Mouse (Mus musculus): Measurements from ENCODE around the gene Adm.
A peak's percentile ranks its signal among the peaks of the same experiment; 100 is the strongest.

Adm gene

GRCm38 (mm10) chr7:110627486-110628272, at the start of gene Adm:
TSS of gene Adm (plus strand) at chr7:110627661.
- DNase-seq (ENCODE audit: low read depth) = peak; percentile 90

GRCm38 (mm10) chr7:110583705-110584104, 43.8 kb upstream of the Adm start:
- no peak for DNase-seq (ENCODE audit: low read depth)

GRCm38 (mm10) chr7:110584159-110584558, 43.3 kb upstream of the Adm start:
- DNase-seq (ENCODE audit: low read depth) = peak; percentile 16

- no peak for DNase-seq (ENCODE audit: low read depth)
These were observed 42.2 kb upstream of the Adm start for GRCm38 (mm10) chr7:110585250-110585649.

DNA sequence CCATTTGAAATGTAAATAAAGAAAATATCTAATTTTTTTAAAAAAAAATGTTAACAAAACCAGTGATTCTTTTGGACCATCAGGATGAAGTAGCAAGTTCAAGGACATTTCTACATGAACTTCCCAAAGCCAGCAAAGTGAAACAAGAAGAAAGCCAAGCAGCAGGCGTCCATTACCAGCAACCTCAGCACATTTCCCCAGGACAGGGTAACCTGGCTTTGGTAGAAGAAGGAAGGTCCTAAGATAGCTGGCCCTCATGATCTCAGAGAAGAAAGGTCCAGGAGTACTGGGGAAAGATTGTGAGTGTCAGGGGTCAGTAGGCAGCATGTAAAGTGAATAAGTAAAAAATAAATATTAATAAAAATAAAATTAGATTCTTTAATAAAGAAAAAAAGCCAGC, 39.7 kb upstream of the Adm start:
- no peak for DNase-seq (ENCODE audit: low read depth)

- peak; percentile 22 for DNase-seq (ENCODE audit: low read depth)
These were observed 33.5 kb upstream of the Adm start for GRCm38 (mm10) chr7:110593991-110594390.

DNA sequence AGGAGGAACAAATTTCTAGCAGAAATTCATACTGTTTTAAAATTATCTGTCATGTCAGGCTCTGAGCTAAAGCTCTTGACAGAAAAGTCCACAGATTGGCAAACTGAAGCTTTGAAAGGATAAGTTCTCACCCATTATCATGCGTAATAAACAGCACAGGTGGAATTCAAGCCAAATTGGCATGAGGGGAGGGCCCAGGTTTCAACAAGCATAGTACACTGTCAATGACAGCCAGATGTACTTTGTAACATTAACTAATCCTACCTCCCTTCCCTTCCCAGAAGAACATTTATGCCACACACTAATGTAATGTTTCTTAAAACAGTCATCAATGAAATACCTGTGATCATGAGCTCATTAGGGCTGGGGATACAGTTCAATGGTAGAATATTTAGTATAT, 30.3 kb upstream of the Adm start:
- DNase-seq (ENCODE audit: low read depth) = no peak

DNA sequence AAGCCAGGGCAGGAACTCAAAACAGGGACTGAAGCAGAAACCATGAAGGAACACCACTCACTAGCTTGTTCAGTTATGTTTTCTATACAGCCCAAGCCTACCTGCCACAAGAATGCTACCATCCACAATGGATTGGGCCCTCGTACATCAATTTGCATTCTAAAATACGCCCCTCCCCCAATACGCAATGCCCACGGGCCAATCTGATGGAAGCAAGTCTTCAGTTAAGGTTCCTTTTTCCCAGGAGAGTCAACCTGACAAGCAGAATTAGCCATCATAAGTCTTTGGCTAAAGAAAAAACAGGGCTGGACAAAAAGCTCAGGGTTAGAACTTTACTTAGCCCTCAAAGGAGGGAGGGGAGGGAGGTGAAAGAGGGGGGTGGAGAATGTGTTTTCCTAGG, 22.0 kb upstream of the Adm start:
- no peak for DNase-seq (ENCODE audit: low read depth)

GRCm38 (mm10) chr7:110606906-110607305, 20.6 kb upstream of the Adm start:
- DNase-seq (ENCODE audit: low read depth) = no peak

DNA sequence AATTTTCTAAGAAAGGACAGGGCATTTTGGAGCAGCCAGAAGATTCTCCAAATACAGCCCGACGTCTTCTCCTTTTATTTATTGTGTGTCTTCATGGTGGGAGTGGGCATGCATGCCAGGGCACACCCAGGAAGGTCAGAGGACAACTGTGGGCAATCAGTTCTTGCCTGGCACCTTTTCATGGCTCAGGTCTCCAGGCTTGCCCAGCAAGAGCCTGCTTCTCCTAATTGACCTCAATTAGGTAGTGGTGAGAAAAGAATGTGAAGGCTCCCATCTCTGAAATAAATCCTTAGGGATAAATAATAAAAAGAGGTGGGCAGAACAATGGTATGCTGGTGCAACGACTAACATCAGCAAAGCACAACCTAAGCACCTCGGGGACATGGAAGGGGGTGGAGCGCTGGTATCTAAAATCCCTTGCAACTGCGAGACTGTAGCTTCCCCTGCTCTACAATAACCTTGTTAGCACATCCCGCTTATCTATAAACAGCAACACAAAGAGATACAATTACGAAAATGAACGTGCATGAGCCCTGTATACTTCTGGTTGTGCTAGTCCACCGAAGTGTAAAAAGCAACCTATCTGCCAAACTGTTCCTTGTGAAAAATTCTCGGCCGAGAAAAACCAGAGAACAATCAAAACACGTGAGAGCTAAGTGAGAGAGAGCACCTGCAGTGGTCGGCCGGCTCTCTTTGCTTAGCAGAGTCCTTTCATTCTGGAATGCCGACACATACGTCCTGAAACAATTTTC, 13.9 kb upstream of the Adm start:
- peak; percentile 19 for DNase-seq (ENCODE audit: low read depth)

DNA sequence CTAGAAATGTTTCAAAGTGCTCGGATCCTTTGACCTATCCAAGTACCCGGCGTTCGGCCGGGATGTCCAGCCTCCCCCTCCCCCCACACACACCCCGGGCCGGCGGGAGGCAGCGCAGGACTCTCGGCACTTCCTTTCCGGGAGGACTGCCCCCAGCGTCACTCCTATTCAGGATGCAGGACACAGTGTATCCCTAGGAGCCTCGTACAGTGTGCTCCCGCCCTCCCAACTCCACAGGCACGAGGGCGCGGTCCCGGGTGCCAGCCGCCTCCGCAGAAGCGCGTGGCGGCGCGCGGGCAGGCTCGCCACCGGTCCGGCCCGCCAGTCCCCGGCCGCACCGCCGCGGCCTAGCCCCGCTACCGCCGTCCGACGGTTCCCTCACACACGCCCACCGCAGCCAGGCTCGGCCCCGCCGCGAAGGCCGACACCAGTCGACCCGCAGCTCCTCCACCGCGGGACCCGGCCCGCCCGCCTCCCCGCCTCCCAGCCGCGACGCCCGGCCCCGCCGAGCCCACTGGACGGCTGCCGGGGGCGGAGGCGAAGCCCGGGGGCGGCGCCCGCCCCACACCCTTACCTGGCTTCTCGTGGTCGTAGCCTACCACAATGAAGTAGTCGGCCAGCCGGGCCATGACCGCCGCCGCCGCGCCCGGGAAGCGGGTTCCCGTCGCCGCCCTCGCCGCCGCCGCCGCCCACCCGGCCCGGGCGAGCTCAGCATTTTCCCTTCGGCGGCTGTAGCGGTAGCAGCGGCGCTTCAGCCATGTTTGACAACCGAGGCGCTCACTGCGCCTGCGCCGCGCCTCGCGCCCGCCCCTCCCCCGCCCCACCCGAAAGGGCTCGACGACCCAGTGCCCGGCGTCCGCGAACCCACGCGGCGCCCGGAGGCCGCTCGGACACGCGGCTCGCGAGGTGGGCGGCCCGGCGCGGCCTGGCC, 13.1 kb upstream of the Adm start, which contains the start of gene Sbf2:
TSS of gene Sbf2 (minus strand) at position 790 of the 931 bp plus-strand sequence.
- peak; percentile 94 for DNase-seq (ENCODE audit: low read depth)

DNA sequence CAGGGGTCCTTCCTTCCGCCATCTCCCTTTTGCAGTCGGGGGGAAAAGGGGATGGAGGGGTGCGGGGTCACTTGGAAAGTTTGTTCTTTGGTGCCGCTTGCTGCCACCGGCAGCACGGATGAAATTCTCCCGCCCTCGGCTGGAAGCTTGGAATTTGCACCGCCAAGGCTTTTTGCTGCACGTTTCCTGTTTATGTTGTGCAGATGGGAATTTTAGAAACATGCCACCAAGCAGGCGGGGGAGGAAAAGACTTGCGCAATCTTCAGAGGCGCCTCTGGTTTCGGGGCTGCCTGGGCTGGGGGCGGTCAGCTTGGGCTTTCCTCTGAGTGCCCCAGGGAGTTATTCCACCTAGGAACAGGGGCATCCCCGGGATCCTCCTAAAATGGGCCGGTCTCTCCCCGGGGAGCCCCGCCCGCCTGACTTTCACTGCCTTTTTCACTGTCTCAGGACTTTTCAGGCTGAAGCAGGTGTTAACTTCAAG, 12.3 kb upstream of the Adm start:
- DNase-seq (ENCODE audit: low read depth) = peak; percentile 65

- DNase-seq (ENCODE audit: low read depth) = no peak
These were observed 11.7 kb upstream of the Adm start for GRCm38 (mm10) chr7:110615792-110616191.

DNA sequence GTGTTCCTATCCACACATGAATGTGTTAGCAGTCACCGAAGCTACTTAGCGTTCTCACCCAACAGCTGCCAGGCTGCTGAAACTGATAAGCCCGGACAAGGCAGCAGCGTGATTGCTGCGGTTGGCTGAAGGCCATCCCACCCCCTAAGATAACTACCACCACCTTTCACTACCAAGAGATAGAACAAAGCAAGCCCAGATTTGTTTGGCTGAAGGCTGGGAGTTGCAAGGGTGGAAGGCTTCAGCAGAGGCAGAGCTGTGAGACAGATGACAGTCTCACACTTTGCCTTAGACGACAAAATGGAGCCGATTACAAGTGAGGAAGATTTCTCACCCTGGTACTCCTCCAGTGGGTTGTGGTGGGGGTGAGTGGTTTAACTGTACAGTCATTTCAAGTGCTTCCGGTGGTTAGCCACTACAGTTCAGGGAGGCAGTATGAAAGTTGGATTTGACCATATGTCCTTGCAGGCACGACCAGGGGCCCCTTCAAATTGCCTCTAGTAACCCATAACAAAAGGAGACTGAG, 8.3 kb upstream of the Adm start:
- DNase-seq (ENCODE audit: low read depth) = no peak

DNA sequence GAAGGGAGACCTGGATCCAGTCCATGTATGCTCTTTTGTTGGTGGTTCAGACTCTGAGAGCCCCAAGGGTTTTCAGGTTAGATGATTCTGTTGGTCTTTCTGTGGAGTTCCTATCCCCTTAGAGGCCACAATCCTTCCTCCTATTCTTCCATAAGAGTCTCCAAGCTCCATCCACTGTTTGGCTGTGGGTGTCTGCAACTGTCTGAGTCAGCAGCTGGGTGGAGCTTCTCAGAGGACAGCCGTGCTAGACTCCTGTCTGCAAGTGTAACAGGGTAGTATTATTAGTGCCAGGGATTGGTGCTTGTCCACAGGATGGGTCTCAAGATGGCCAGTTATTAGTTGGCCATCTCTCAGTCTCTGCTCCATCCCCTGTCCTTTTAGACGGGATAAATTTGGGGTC, 3.4 kb upstream of the Adm start:
- peak; percentile 37 for DNase-seq (ENCODE audit: low read depth)

GRCm38 (mm10) chr7:110624961-110625360, 2.5 kb upstream of the Adm start:
- DNase-seq (ENCODE audit: low read depth) = peak; percentile 64

DNA sequence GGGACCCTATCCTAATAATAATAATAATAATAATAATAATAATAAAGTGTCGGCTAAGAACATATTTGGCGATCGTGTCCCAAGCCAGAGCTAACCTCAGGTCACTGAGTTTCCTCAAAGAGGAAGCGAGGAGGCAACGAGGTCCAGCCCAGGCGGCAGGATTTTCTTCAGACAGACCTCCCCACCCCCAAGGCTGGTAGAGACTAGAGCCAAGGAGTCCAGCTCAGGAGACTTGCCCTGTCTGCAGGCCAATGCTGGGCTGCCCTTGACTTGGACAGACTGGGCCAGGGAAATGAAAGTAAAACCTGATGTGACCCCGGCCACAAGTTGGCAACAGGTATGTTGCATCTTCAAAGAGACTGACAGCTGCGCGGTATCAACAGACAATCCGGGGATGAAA, 2.0 kb upstream of the Adm start:
- no peak for DNase-seq (ENCODE audit: low read depth)

DNA sequence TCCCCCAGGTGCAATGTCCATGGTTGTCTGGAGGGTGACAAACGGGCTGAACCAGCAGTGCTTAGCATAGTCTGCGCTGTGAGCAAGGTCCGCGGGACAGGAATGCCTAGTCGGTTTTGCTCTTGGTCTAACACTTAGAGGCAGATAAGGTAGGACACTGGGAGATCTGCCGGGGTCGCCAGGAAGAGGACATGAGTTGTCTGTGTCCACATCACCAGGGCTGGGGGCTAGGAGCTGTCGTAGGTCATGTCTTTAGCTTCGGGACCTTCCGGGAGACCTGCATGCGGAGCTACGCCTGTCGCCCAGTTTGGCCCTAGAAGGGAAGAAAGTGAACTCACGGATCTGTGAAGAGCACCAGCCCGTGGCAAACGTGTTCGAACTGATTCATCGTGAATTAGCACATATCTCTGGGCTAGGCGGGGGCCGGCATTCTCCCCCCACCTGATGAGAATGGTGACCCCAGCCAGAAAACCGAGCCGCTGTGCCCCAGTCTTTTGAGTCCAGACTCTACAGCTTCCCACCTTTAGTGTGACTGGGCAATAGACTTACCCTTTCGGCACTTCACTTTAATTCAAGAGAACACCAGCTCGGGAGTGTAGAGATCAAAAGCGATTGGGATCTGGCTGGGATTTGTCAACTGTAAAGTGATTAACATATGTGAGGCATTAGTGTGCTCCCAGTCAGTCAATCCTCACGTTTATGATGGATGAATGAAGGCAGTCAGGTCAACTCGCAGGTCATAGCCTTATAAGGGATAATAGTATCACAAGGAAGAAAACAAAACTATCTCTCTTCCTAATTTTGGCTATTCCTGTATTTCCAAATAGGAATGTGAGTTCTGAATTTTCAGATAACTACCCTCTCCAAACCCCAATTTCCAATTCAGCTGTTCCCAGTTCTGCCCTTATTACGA, 1.0 kb upstream of the Adm start:
- DNase-seq (ENCODE audit: low read depth) = peak; percentile 32

DNA sequence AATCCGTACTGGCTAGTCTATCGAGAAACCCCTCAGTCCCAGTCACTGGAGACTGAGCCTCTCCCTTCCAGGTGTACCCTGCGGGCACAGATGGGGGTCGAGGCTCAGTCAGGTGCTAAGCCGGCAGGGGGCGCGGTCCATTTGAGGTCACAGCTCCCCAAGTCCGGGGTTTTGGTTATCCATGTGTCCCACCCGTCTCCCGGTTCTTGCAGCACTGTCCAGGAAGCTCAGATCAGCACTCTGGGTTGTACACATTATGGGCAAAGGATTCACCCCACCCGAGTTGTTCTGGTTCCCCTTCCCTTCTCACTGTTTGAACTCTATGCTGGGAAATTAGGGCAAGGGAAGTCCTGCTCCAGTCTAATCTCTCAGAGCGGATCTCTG, 370 bp upstream of the Adm start:
- peak; percentile 29 for DNase-seq (ENCODE audit: low read depth)

- no peak for DNase-seq (ENCODE audit: low read depth)
These were observed 776 bp downstream of the Adm start for GRCm38 (mm10) chr7:110628273-110628600.

Data from NIH3T3 (cell line).